Mouse (Mus musculus) macrophage (primary cell): ENCODE data around the gene 1110017D15Rik. TPM values are rescaled to one million over a fixed set of nuclear protein-coding genes. Genes with fewer than 3 reads are reported as not detected.

Source experiments
- H3K27ac ChIP-seq: fragments of 350-480 bp; formaldehyde crosslinking; 2 replicates; pipeline ENCODE4 v1.9.0; 2021
- H3K36me3 ChIP-seq: fragments of 350-480 bp; formaldehyde crosslinking; 2 replicates; pipeline ENCODE4 v1.9.0; 2021; ENCODE audit errors: inconsistent target
- H3K4me3 ChIP-seq: fragments of 350-480 bp; formaldehyde crosslinking; 2 replicates; pipeline ENCODE4 v1.9.0; 2021; ENCODE audit errors: inconsistent target
- H3K79me2 ChIP-seq: fragments of 350-480 bp; formaldehyde crosslinking; 2 replicates; pipeline ENCODE4 v1.9.0; 2021; ENCODE audit errors: inconsistent target
- WGBS: methylation state at CpG from one replicate; pipeline ENCODE4 v1.1.7; 2026; ENCODE audit warnings: inconsistent platforms; ENCODE audit not compliant: missing documents; 5-methylcytosine and 5-hydroxymethylcytosine counted together
- polyA plus RNA-seq: library from polyadenylated mRNA; stranded (reverse); fragments of 250-400 nt; gene quantifications from 3 replicates; pipeline ENCODE4 v1.2.4, GENCODE M21; 2018; ENCODE audit warnings: inconsistent platforms

1110017D15Rik gene
- polyA plus RNA-seq, 1 experiment from 2014 or later, result 0.22 TPM

- WGBS, result 5% methylated on average over 15 of the region's 18 CpGs
- no peaks in the 10 kb centered on the region for H3K36me3 ChIP-seq
- no peak within 1 kb of the TSS for H3K27ac ChIP-seq
- H3K4me3 ChIP-seq, result no peak within 1 kb of the TSS
- no peaks in the 10 kb centered on the region for H3K79me2 ChIP-seq
Measured at GRCm38 (mm10) chr4:41502986-41503412, 14.1 kb downstream of the 1110017D15Rik start, which contains the start of gene AI464131. AI464131 (minus strand) TSS chr4:41503076.

DNA sequence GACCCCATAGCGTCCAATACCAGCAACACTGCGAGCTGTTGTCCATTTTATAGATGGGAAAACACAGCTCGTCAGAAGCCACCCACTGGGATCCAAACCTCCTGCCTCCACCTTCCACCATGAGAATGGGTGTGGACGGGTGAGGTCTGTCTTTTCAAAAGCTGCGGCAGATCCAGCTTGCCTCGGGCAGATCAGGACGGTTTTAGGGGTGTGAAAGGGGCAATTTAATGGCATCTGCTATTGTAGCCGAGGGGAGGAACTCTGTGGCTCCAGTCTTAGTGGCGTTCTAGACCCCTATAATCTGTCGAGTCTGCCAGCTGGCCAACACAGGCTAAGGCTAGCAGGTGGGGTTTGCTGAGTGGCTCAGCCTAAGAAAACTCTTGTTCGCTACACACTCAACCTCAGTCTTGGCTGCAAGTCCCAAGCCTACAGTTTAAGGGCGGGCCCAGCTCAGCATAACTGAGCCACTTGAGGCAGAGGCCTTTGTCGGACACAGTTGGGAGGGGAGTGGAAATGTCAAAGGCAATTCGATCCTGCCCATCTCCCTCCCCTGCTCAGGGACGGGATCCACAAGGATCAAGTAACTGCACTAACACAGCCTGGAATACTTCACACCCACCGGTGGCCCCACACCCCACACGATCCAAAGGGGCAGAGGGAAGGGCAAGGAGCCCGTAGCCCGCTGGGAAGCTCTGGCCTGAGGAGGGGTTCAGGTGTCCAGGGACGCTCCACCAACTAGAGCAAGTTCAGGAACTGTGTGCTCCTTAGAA, 14.8 kb downstream of the 1110017D15Rik start:
- Histone ChIP-seq H3K36me3 (no peaks in the 10 kb centered on the region), H3K79me2 (no peaks in the 10 kb centered on the region), H3K27ac (no peak overlapping the region), H3K4me3 (no peak overlapping the region)
- 31% methylated on average over 18 of the region's 20 CpGs for WGBS

DNA sequence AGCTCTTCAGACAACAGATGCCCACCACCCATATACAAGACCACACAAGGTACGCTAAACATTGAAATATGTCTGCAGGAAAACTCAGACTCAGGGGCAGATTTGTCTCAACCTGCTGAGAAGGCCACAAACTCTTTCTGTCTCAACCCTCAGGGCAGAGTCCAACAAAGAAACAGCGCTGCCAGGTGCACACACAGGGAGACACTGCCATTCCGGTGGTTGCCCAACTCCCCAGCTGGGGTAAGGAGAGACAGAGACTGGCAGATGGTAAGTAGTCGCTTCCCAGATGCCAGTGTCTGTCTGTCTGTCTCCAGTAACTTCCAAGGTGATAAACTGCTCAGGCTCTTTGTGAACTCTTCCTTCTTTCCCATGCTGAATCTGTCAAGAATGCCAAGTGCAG, 16.3 kb downstream of the 1110017D15Rik start:
- no peak overlapping the region for H3K4me3 ChIP-seq
- no peak overlapping the region for H3K27ac ChIP-seq
- WGBS, result 91% methylated on average over 4 of the region's 4 CpGs
- no peaks in the 10 kb centered on the region for H3K79me2 ChIP-seq
- no peaks in the 10 kb centered on the region for H3K36me3 ChIP-seq

GRCm38 (mm10) chr4:41499619-41500018, 17.5 kb downstream of the 1110017D15Rik start:
- no peaks in the 10 kb centered on the region for H3K79me2 ChIP-seq
- H3K36me3 ChIP-seq, result no peaks in the 10 kb centered on the region
- no peak overlapping the region for H3K4me3 ChIP-seq
- H3K27ac ChIP-seq, result no peak overlapping the region
- 77% methylated on average over 8 of the region's 8 CpGs for WGBS

- 3% methylated on average over 40 of the region's 43 CpGs for WGBS
- Histone ChIP-seq H3K36me3 (no peaks in the 10 kb centered on the region), H3K27ac (no peak overlapping the region), H3K4me3 (no peak overlapping the region), H3K79me2 (no peaks in the 10 kb centered on the region)
Measured at GRCm38 (mm10) chr4:41498921-41499391, 18.2 kb downstream of the 1110017D15Rik start.

DNA sequence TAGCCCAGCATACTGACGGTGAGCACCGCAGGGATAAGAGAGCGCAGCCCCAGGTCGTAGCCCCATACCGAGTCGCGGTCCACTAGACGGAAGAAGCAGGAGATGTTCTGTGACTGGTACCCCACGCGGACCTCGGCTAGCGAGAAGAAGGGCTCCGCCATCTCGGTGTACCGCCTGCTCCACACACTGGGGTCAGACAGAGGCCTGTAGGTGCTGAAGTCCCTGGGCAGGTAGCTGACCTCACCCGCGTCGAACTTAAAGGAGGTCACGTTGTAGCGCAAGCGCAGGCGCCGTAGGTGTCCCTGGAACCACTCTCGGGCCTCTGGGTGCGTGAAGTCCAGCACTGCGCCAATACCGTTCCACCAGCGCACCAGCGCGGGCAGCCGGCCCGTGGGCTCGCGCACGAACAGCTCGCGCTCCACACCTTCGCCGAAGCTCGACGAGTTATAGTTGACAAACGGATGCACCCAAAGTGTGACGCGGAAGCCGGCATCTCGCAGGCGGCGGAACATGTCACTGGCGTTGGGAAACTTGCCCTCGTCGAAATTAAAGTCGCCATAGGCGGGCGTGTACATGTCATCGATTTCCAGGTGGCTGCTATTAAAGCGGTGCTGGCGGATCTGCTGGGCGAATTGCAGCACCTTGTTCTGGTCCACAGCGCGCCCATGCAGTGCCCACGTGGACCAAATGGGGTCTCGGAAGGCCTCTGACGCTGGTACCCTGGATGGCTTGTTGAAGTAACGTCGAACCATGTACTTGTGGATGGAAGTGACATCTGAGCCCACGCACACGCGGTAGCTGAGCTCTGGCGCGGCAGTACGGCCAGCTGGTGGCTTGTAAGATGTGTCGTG, 18.9 kb downstream of the 1110017D15Rik start:
- no peaks in the 10 kb centered on the region for H3K79me2 ChIP-seq
- H3K36me3 ChIP-seq, result no peaks in the 10 kb centered on the region
- no peak overlapping the region for H3K27ac ChIP-seq
- WGBS, result 7% methylated on average over 70 of the region's 72 CpGs
- no peak overlapping the region for H3K4me3 ChIP-seq

GRCm38 (mm10) chr4:41497579-41497978, 19.6 kb downstream of the 1110017D15Rik start:
- H3K27ac ChIP-seq, result no peak overlapping the region
- 4% methylated on average over 34 of the region's 34 CpGs for WGBS
- no peaks in the 10 kb centered on the region for H3K79me2 ChIP-seq
- H3K36me3 ChIP-seq, result no peaks in the 10 kb centered on the region
- H3K4me3 ChIP-seq, result no peak overlapping the region

DNA sequence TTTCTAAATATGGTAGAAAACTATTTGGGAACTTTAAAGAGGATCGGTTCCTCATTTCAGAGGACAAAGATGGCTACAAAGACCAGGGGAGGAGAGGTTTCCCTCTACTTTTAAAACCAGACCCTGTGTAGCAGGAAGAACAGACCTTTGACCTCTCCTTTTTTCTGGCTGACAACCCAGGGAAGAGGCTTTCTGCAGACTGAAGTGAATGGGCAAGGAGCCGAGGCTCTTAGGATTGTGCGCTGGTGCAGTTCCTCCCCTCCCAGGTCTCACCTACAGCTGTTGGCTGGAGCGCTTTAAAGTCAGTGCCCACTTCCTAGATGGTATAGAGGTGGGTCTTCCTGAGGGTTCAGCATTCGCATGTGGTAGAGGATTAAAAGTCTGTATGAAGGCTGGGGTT, 20.1 kb downstream of the 1110017D15Rik start:
- H3K36me3 ChIP-seq, result no peaks in the 10 kb centered on the region
- no peak overlapping the region for H3K4me3 ChIP-seq
- H3K79me2 ChIP-seq, result no peaks in the 10 kb centered on the region
- H3K27ac ChIP-seq, result no peak overlapping the region
- 43% methylated on average over 5 of the region's 5 CpGs for WGBS

DNA sequence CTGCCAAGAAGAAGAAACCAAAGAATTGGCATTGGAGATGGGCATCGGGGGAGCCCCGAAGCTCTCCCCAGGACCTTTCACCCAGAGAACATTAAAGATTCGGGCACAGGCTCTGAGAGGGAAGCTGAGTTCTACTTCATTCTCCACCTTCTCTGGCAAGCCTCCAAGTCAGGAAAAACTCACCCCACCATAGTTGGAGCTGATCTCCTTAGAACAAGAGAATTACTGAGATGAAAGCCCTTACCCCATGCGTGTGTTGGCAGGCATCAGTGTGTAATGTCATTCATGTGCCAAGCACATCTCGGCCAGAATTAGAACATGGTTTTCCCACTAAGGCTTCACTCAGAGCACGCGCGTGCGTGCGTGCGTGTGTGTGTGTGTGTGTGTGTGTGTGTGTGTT, 21.3 kb downstream of the 1110017D15Rik start:
- WGBS, result 87% methylated on average over 11 of the region's 11 CpGs
- Histone ChIP-seq H3K4me3 (no peak overlapping the region), H3K36me3 (no peaks in the 10 kb centered on the region), H3K27ac (no peak overlapping the region), H3K79me2 (no peaks in the 10 kb centered on the region)

- 91% methylated on average over 4 of the region's 4 CpGs for WGBS
- Histone ChIP-seq H3K27ac (no peak overlapping the region), H3K79me2 (no peaks in the 10 kb centered on the region), H3K36me3 (no peaks in the 10 kb centered on the region), H3K4me3 (no peak overlapping the region)
Measured at GRCm38 (mm10) chr4:41495076-41495475, 22.1 kb downstream of the 1110017D15Rik start.

DNA sequence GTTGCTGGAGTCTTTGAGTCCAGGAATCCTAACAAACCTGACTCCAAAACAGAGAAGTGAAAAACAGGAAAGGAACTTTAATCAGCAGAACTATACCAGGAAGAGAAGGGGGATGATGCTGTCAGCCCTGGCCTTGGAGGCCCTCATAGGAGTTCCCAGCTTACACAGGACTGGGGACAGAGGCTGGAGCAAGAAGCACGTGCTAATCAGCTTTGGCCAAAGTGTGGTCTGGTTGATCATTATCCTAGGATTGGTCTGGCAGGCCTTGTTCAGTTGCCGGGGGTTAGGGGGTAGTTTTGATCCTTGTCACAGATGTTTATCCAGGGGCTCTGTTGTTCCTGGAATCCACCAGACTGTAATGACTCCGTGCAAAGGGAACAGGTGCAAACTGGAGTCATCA, 22.8 kb downstream of the 1110017D15Rik start:
- Histone ChIP-seq H3K79me2 (no peaks in the 10 kb centered on the region), H3K36me3 (no peaks in the 10 kb centered on the region), H3K4me3 (no peak overlapping the region), H3K27ac (no peak overlapping the region)
- 53% methylated on average over 3 of the region's 3 CpGs for WGBS

DNA sequence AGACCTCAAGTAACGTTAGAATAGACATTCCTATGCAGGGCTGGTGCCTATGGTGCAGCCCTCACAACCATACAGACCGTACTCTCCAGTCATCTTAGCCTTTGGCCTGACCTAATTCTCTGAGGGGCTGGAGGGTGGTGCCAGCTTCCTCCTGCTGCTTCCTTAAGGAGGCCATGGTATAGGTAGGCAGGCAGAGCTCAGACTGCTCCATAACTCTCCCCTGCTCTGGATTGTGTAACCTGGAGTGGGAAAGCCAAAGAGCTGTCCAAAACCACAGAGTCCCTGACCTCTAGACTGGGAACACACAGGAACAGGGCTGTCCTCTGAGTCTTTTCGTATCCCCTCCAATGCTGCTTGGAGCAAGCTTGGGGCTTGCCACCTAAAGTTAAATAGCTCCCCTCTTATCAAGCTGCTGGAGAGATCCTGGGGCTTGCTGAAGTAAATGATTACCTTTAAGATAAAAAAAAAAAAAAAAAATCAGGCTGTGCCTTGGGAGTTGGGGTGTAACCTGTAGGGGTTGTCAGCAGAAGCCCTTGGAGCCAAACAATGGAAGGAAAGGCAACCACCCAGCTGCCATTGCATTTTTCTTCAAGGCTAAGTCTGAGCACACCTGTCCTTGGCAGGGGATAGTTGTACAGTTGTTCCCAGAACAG, 23.5 kb downstream of the 1110017D15Rik start:
- Histone ChIP-seq H3K27ac (no peak overlapping the region), H3K36me3 (no peaks in the 10 kb centered on the region), H3K79me2 (no peaks in the 10 kb centered on the region), H3K4me3 (no peak overlapping the region)
- 91% methylated on average over 3 of the region's 3 CpGs for WGBS

GRCm38 (mm10) chr4:41492951-41493350, 24.2 kb downstream of the 1110017D15Rik start:
- no peak overlapping the region for H3K4me3 ChIP-seq
- H3K79me2 ChIP-seq, result no peaks in the 10 kb centered on the region
- WGBS, result 96% methylated on average over 7 of the region's 7 CpGs
- H3K36me3 ChIP-seq, result no peaks in the 10 kb centered on the region
- no peak overlapping the region for H3K27ac ChIP-seq

- 82% methylated on average over 6 of the region's 6 CpGs for WGBS
- Histone ChIP-seq H3K36me3 (0 out of 2 replicates have a peak, but pooled peaks cover 17% of the 10 kb centered on the region), H3K4me3 (no peak overlapping the region), H3K79me2 (no peaks in the 10 kb centered on the region), H3K27ac (no peak overlapping the region)
Measured at GRCm38 (mm10) chr4:41481601-41482017, 35.5 kb downstream of the 1110017D15Rik start.
